In the genomic region with DNA sequence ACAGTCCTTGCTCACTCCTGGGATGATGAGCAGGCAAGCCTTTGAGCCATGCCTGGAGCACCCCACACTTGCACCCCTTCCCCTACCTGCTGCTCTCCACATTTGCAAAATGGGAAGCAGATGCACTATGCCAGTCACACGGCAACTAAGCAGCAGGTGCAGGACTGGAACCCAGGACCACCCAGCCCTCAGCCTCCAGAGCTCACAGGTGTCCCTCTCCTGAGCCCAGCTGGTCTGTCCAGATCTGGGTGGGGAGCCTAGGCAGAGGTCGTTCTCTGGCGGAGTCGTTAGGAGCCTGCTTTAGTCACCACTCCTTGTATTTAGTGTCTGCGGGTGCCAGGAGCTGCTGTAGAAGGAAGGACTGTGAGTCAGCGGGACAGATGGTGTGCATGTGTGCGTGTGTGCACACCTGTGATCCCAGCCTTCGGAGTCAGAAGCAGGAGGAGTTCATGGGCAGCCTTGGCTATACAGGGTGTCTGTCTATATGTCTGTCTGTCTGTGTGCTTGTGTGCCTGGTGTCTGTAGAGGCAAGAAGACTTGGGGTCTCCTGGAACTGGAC, we compare ENCODE assay signal across 1 mouse cellular context.
TF ChIP-seq lines count a peak whose summit lies in the region.

No protein-coding gene starts in this region.

TF ChIP-seq in myocyte, 11 proteins besides CTCF, POLR2A, EP300 and RAD21 (continued from another document):
- TF ChIP-seq REST (IDR thresholded peaks at IDR 0.05; ENCODE audit: insufficient read depth, insufficient read length) (no peak), USF1 (IDR thresholded peaks at IDR 0.05; ENCODE audit: low read depth) (no peak), POLR2AphosphoS2 (IDR thresholded peaks at IDR 0.05; ENCODE audit: insufficient read length, low read depth) (no peak), TCF3 (IDR thresholded peaks at IDR 0.05; ENCODE audit: insufficient read length, low read depth) (peak; percentile 7), SRF (IDR thresholded peaks at IDR 0.05; ENCODE audit: control insufficient read depth, insufficient read length, low read depth) (no peak), CEBPB (IDR thresholded peaks at IDR 0.05; ENCODE audit: insufficient read depth, poor library complexity, severe bottlenecking) (no peak)
TF ChIP-seq in myocyte: peak in this region for 3.
